Mouse (Mus musculus) duodenum, adult 2 months (tissue): ENCODE data around the gene Pdcd7. TPM values are rescaled to one million over a fixed set of nuclear protein-coding genes. Genes with fewer than 3 reads are reported as not detected.

Experiments used
- polyA plus RNA-seq: library from polyadenylated mRNA; depleted of rRNA; stranded (reverse); fragments of >200 nt; gene quantifications from 2 replicates; pipeline ENCODE4 v1.2.3, GENCODE M21; 2012; ENCODE audit warnings: low replicate concordance; rRNA removed

Pdcd7 gene
- 11.4 and 20.3 TPM in 2 replicates for polyA plus RNA-seq

DNA sequence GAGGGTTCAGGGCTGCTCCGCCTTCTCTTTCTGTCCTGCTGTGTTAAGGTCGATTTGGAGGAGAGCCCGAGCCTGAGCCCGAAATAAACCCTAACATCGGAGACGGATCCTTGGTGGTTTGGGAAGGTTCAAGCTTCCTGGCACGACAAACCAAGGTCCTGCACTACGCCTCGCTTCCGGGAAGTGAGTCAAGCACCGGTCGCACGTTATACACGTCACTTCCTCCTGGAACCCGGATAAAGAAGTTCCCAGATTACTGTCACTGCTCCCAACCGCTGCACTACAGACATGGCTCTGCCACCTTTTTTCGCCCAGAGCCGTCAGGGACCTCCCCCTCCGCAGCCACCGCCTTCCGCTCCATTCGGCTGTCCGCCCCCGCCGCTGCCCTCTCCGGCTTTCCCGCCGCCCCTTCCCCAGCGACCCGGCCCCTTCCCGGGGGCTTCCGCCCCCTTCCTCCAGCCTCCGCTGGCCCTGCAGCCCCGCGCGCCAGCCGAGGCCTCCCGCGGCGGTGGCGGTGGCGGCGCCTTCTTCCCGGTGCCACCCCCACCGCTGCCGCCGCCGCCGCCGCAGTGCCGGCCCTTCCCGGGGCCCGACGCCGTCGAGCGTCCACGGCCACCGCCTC lies at the start of gene Pdcd7:
Pdcd7 (plus strand) TSS at position 251 of the 622 bp plus-strand sequence.

DNA sequence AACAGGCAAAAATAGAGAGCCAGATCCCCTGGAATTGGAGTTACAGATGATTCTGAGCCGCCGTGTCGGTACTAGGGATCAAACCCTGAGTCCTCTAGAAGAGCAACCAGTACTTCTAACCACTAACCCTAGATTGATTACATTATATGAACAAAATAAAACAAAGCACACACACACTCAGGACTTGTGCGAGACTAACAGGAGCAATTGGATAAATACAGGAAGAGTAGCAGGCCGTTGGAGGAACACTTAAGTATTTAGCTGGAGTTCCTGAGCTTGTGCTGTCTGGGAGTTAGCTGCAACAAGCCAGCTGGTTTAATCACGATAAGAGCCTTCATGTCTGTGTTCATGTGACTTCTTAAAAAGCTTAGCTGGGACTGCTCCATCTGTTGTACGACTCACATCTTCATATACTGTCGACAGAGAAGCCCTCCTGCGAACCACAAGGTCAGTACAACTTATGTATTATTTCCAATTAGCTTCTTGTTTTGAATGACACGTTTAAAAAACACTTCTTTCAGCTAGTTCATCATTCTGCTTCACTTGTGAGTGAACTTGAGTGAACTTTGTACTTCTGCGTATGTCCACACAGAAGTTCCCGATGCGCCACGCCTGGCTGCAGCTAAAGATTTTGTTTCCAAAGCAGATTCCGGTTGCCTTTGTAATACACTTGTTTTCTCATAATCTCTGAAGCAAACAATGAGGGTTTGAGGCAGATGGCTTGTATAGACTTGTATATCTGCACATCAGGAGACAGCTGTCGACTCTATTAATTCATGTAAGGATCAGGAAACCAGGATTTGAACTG lies 14.9 kb downstream of the Pdcd7 start, which contains the start of gene Ubap1l:
Ubap1l (plus strand) TSS at position 401 of the 808 bp plus-strand sequence.

DNA sequence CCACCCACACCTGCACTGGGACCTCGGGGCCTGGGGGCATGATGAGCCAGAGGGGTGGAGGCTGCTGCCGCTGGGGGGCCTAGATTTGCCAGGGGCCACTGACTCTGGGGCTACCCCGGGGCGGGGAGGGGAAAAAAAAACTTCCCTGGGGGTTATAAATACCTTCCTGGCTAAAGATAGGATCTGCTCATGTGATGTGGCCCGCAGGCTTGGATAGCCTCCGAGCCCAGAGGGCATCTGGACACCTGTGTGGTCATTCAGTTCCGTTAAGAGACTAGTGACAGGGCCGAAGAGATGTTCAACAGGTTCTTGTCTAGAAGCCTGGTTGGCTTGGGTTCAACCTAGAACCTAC lies 45.7 kb downstream of the Pdcd7 start, which contains the start of gene Kbtbd13:
Kbtbd13 (minus strand) TSS at position 40 of the 352 bp plus-strand sequence.

DNA sequence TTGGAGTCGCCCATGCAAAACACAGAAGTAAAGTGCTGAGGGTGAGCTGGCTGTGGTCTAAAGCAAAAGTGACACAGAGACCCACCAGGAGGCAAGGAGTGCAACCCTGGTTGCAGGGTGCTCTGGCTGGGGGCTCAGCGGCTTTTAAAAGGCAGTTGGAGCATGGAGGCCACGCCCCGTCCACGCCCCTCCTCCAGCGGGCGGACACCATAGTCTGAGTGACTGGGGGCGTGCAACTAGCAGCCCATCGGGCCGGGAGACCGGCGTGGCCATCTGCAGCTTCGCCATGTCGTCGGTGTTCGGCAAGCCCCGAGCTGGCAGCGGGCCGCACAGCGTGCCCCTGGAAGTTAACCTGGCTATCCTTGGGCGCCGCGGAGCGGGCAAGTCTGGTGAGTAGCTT lies 52.4 kb downstream of the Pdcd7 start, which contains the start of gene Rasl12:
Rasl12 (plus strand) TSS at position 228 of the 400 bp plus-strand sequence.

Other genes starting within 250 kb of the Pdcd7 start
- 0.76 and 2.3 TPM in 2 replicates for gene Igdcc4, start 244.6 kb upstream of the Pdcd7 start, polyA plus RNA-seq
- 0.04 TPM in 1 of 2 replicates, not detected in the other for gene Igdcc3, start 204.9 kb upstream of the Pdcd7 start, polyA plus RNA-seq
- gene Parp16, start 150.8 kb upstream of the Pdcd7 start, polyA plus RNA-seq = 12.6 and 13.0 TPM in 2 replicates
- gene Cilp, start 80.9 kb upstream of the Pdcd7 start, polyA plus RNA-seq = 0.36 and 1.6 TPM in 2 replicates
- gene Clpx, start 51.8 kb upstream of the Pdcd7 start, polyA plus RNA-seq = 5.8 and 10.1 TPM in 2 replicates
- 0.72 and 0.77 TPM in 2 replicates for gene Ubap1l, start 14.9 kb downstream of the Pdcd7 start, polyA plus RNA-seq
- gene Kbtbd13, start 45.5 kb downstream of the Pdcd7 start, polyA plus RNA-seq = 0.53 and 0.77 TPM in 2 replicates
- gene Rasl12, start 52.4 kb downstream of the Pdcd7 start, polyA plus RNA-seq = 1.3 and 2.5 TPM in 2 replicates
- 2.1 and 4.2 TPM in 2 replicates for gene Slc51b, start 76.9 kb downstream of the Pdcd7 start, polyA plus RNA-seq
- gene Mtfmt, start 89.7 kb downstream of the Pdcd7 start, polyA plus RNA-seq = 2.8 and 5.3 TPM in 2 replicates
- 7.1 and 9.0 TPM in 2 replicates for gene Spg21, start 114.8 kb downstream of the Pdcd7 start, polyA plus RNA-seq
- gene Ankdd1a, start 174.1 kb downstream of the Pdcd7 start, polyA plus RNA-seq = not detected in 2 replicates
- gene Plekho2, start 233.9 kb downstream of the Pdcd7 start, polyA plus RNA-seq = 9.5 and 12.6 TPM in 2 replicates
- 2.1 and 3.0 TPM in 2 replicates for gene Pif1, start 241.1 kb downstream of the Pdcd7 start, polyA plus RNA-seq